Mouse (Mus musculus) C2C12 (cell line): Measurements from ENCODE around the gene Eif4b. TPM values are rescaled to one million over a fixed set of nuclear protein-coding genes. Genes with fewer than 3 reads are reported as not detected.
"Not testable (repeated sequence)": the region's sequence is repeated elsewhere in the genome, so short reads cannot be mapped to it uniquely, and the experiment has no call there.

ENCODE experiments used
- H3K27me3 ChIP-seq: one replicate; pipeline ENCODE4 v1.6.1; 2011; ENCODE audit not compliant: control insufficient read depth, insufficient read depth, insufficient read length
- H3K36me3 ChIP-seq: one replicate; pipeline ENCODE4 v1.6.1; 2011; ENCODE audit not compliant: control insufficient read depth, insufficient read depth
- H3K4me3 ChIP-seq: one replicate; pipeline ENCODE4 v1.5.1; 2011; ENCODE audit warnings: mild to moderate bottlenecking, control low read depth; ENCODE audit not compliant: poor library complexity, insufficient read depth, severe bottlenecking
- H3K79me2 ChIP-seq: one replicate; pipeline ENCODE4 v1.6.1; 2011; ENCODE audit not compliant: control insufficient read depth, insufficient read depth
- H3K79me3 ChIP-seq: one replicate; pipeline ENCODE4 v1.6.1; 2011; ENCODE audit warnings: low read depth, control low read depth
- H3ac ChIP-seq: one replicate; pipeline ENCODE3; 2011; ENCODE audit warnings: low read depth; ENCODE audit not compliant: control insufficient read depth, insufficient read length
- CEBPB ChIP-seq: IDR thresholded peaks from one replicate; pipeline ENCODE4 v1.6.1; 2011; ENCODE audit warnings: low read depth, mild to moderate bottlenecking, control low read depth, moderate library complexity
- CTCF ChIP-seq: IDR thresholded peaks from one replicate; pipeline ENCODE4 v1.5.1; 2011; ENCODE audit not compliant: control insufficient read depth, insufficient read depth, insufficient read length
- FOSL1 ChIP-seq: IDR thresholded peaks from one replicate; pipeline ENCODE4 v1.8.0; 2011; ENCODE audit warnings: mild to moderate bottlenecking, low read length; ENCODE audit not compliant: poor library complexity, insufficient read depth, severe bottlenecking
- MAX ChIP-seq: IDR thresholded peaks from one replicate; pipeline ENCODE4 v1.6.1; 2011; ENCODE audit warnings: mild to moderate bottlenecking, control low read depth
- MYOD1 ChIP-seq: IDR thresholded peaks from one replicate; pipeline ENCODE4 v1.6.1; 2011; ENCODE audit warnings: low read depth; ENCODE audit not compliant: control insufficient read depth, insufficient read length
- MYOG ChIP-seq: IDR thresholded peaks from one replicate; pipeline ENCODE4 v1.6.1; 2011; ENCODE audit not compliant: control insufficient read depth, insufficient read length; ENCODE audit errors: extremely low read depth
- USF1 ChIP-seq: IDR thresholded peaks from one replicate; pipeline ENCODE4 v1.6.1; 2011; ENCODE audit warnings: low read depth, mild to moderate bottlenecking, control low read depth, moderate library complexity
- polyA plus RNA-seq: library from polyadenylated mRNA; unstranded; fragments of >200 nt; fragmentation: generic; extraction: Trizol; gene quantifications from one replicate; pipeline ENCODE4 v1.2.1, GENCODE M21; 2012; ENCODE audit warnings: missing spikeins

The Eif4b gene
- polyA plus RNA-seq, 1 experiment: 268 TPM

GRCm38 (mm10) chr15:102072963-102073558 lies 512 bp upstream of the Eif4b start:
- H3ac ChIP-seq: no peak overlapping the region
- H3K27me3 ChIP-seq: no peaks in the 10 kb centered on the region
- TF ChIP-seq USF1 (no peak), CTCF (no peak), MAX (no peak), CEBPB (no peak), FOSL1 (no peak), MYOD1 (no peak), MYOG (no peak)
- peak overlapping the region; percentile 33 for H3K4me3 ChIP-seq
- H3K79me2 ChIP-seq: peaks cover 44% of the 10 kb centered on the region
- H3K36me3 ChIP-seq: peaks cover 31% of the 10 kb centered on the region
- H3K79me3 ChIP-seq: peaks cover 42% of the 10 kb centered on the region

- TF ChIP-seq MYOG (no peak), CEBPB (no peak), MAX (peak; percentile 86)
- Histone ChIP-seq H3K27me3 (no peaks in the 10 kb centered on the region), H3K36me3 (peaks cover 41% of the 10 kb centered on the region), H3K79me3 (peaks cover 54% of the 10 kb centered on the region), H3ac (peak overlapping the region; percentile 86), H3K79me2 (peaks cover 56% of the 10 kb centered on the region), H3K4me3 (peak overlapping the region; percentile 99)
These were observed 628 bp downstream of the Eif4b start for GRCm38 (mm10) chr15:102074070-102074731.

GRCm38 (mm10) chr15:102074876-102075585 lies 1.5 kb downstream of the Eif4b start:
- H3K79me2 ChIP-seq: peaks cover 64% of the 10 kb centered on the region
- no peaks in the 10 kb centered on the region for H3K27me3 ChIP-seq
- peak overlapping the region; percentile 86 for H3ac ChIP-seq
- peaks cover 49% of the 10 kb centered on the region for H3K36me3 ChIP-seq
- no peak for TF ChIP-seq CTCF
- no peak for TF ChIP-seq MAX
- TF ChIP-seq USF1: no peak
- no peak for TF ChIP-seq MYOD1
- no peak for TF ChIP-seq CEBPB
- TF ChIP-seq FOSL1: no peak
- no peak for TF ChIP-seq MYOG
- H3K4me3 ChIP-seq: peak overlapping the region; percentile 99
- H3K79me3 ChIP-seq: peaks cover 62% of the 10 kb centered on the region

- peaks cover 86% of the 10 kb centered on the region for H3K79me2 ChIP-seq
- TF ChIP-seq FOSL1 (no peak), MYOD1 (no peak), MAX (no peak), CTCF (no peak), MYOG (no peak), USF1 (no peak), CEBPB (no peak)
- H3ac ChIP-seq: no peak overlapping the region
- peaks cover 84% of the 10 kb centered on the region for H3K79me3 ChIP-seq
- no peak overlapping the region for H3K4me3 ChIP-seq
- H3K36me3 ChIP-seq: peaks cover 71% of the 10 kb centered on the region
- no peaks in the 10 kb centered on the region for H3K27me3 ChIP-seq
These were observed 3.6 kb downstream of the Eif4b start for GRCm38 (mm10) chr15:102077111-102077677.

- no peak overlapping the region for H3K4me3 ChIP-seq
- no peak for TF ChIP-seq MYOG
- no peak for TF ChIP-seq USF1
- no peak for TF ChIP-seq CEBPB
- no peak for TF ChIP-seq CTCF
- no peak for TF ChIP-seq MAX
- no peak for TF ChIP-seq MYOD1
- no peak for TF ChIP-seq FOSL1
- H3K79me3 ChIP-seq: peaks cover 99% of the 10 kb centered on the region
- peaks cover 91% of the 10 kb centered on the region for H3K36me3 ChIP-seq
- no peak overlapping the region for H3ac ChIP-seq
- no peaks in the 10 kb centered on the region for H3K27me3 ChIP-seq
- H3K79me2 ChIP-seq: peaks cover 100% of the 10 kb centered on the region
These were observed 5.6 kb downstream of the Eif4b start for GRCm38 (mm10) chr15:102079221-102079620.

- Histone ChIP-seq H3K36me3 (peaks cover 97% of the 10 kb centered on the region), H3K79me2 (peaks cover 100% of the 10 kb centered on the region), H3K79me3 (peaks cover 99% of the 10 kb centered on the region)
- H3K27me3 ChIP-seq, H3ac ChIP-seq, H3K4me3 ChIP-seq: not testable (repeated sequence)
These were observed 6.4 kb downstream of the Eif4b start for GRCm38 (mm10) chr15:102079924-102080323.
